Mouse (Mus musculus): Measurements from ENCODE around the gene Pfdn5. TPM values are rescaled to one million over a fixed set of nuclear protein-coding genes. Genes with fewer than 3 reads are reported as not detected.
"Not testable (repeated sequence)": the region's sequence is repeated elsewhere in the genome, so short reads cannot be mapped to it uniquely, and the experiment has no call there.

The Pfdn5 gene
- polyA plus RNA-seq, 1 experiment from 2014 or later, result 114 TPM

DNA sequence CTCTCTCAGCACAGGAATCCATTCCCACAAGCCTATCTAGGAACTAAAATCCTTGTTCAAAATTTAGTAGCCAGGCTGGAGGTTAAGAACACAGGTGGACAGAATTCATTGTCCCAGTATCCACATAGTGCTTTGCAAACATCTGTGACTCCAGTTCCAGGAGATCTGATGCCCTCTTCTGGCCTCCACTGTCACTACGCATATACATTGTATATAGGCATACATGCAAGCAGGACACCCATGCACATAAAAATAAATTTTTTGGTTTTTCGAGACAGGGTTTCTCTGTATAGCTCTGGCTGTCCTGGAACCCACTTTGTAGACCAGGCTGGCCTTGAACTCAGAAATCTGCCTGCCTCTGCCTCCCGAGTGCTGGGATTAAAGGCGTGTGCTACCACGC lies 10.0 kb downstream of the Pfdn5 start:
- H3K9me3 ChIP-seq (replicated peaks); H3K9ac ChIP-seq; H3K27me3 ChIP-seq; ATAC-seq (ENCODE audit: insufficient read depth); H3K27ac ChIP-seq (replicated peaks); H3K4me2 ChIP-seq; H3K4me3 ChIP-seq (replicated peaks): not testable (repeated sequence)
- Histone ChIP-seq H3K36me3 (replicated peaks) (peaks cover 83% of the 10 kb centered on the region), H3K4me1 (replicated peaks) (peaks cover 26% of the 10 kb centered on the region)
- WGBS (ENCODE audit: insufficient replicate concordance), result 81% methylated on average over 5 of the region's 5 CpGs

DNA sequence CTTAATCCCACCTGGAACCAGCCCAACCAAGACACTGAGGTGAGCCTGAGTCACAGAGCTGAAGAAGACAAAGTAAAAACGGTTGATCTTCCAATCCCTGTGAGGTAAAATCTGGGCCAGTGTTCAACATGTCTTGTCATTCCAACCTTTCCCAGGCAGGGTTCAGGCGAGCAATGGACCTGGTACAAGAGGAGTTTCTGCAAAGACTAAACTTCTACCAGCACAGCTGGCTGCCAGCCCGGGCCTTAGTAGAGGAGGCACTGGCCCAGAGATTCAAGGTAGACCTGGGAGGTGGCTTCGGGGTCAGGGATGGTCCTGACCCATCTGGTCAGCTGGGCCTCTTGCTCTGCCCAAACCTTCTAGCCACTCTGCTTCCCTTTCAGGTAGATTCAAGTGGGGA lies 11.0 kb downstream of the Pfdn5 start:
- H3K36me3 ChIP-seq (replicated peaks), result peaks cover 85% of the 10 kb centered on the region
- peaks cover 18% of the 10 kb centered on the region for H3K4me1 ChIP-seq (replicated peaks)
- no peak overlapping the region for H3K4me2 ChIP-seq
- no peak overlapping the region for H3K9ac ChIP-seq
- H3K9me3 ChIP-seq (replicated peaks), result no peaks in the 10 kb centered on the region
- ATAC-seq (ENCODE audit: insufficient read depth), result no peak
- H3K27ac ChIP-seq (replicated peaks), result no peak overlapping the region
- 73% methylated on average over 4 of the region's 4 CpGs for WGBS (ENCODE audit: insufficient replicate concordance)
- H3K4me3 ChIP-seq (replicated peaks), result no peak overlapping the region
- H3K27me3 ChIP-seq, result no peaks in the 10 kb centered on the region

DNA sequence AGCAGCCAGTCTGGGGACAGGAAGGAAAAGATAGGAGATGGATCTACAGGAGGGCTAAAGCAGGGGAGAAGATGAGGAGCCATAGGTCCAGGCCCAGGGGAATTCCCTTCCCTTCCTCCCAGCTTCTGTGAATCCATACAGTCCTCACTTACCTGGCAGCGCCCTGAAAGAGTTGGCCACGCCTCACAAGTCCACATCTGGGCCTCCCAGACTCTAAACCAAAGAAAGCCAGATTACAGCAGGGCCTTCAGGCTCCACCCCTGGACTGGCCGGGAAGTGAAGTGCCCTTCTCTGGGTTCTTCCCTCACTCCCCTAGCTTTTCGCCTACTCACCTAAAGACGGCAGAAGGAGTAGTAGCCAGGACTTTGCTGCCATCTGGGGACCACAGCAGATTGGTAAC lies 13.7 kb downstream of the Pfdn5 start:
- H3K36me3 ChIP-seq (replicated peaks), result peaks cover 84% of the 10 kb centered on the region
- no peaks in the 10 kb centered on the region for H3K4me1 ChIP-seq (replicated peaks)
- no peak overlapping the region for H3K9ac ChIP-seq
- no peak overlapping the region for H3K4me3 ChIP-seq (replicated peaks)
- H3K4me2 ChIP-seq, result no peak overlapping the region
- 58% methylated on average over 5 of the region's 5 CpGs for WGBS (ENCODE audit: insufficient replicate concordance)
- H3K27ac ChIP-seq (replicated peaks), result no peak overlapping the region
- H3K9me3 ChIP-seq (replicated peaks), result no peaks in the 10 kb centered on the region
- no peak for ATAC-seq (ENCODE audit: insufficient read depth)
- no peaks in the 10 kb centered on the region for H3K27me3 ChIP-seq

DNA sequence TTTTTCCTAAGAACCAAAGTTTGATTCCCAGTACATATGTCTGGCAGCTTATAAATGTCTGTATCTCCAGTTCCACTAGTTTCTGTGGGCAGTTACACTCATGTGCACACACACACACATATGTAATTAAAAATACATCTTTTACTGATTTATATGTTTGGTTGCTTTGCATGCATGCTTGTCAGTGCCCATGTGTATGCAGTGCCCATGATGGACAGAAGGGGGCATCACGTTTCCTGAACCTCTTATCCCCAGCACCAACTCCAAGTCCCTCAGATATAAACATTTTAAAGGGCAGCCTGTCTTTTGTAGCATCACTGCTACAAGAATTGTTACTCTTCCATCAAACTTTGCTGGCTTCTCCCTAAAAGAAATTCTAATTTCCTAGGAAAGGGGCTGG lies 15.7 kb downstream of the Pfdn5 start:
- 14% methylated on average over 1 of the region's 1 CpGs for WGBS (ENCODE audit: insufficient replicate concordance)
- H3K36me3 ChIP-seq (replicated peaks), result peaks cover 85% of the 10 kb centered on the region

DNA sequence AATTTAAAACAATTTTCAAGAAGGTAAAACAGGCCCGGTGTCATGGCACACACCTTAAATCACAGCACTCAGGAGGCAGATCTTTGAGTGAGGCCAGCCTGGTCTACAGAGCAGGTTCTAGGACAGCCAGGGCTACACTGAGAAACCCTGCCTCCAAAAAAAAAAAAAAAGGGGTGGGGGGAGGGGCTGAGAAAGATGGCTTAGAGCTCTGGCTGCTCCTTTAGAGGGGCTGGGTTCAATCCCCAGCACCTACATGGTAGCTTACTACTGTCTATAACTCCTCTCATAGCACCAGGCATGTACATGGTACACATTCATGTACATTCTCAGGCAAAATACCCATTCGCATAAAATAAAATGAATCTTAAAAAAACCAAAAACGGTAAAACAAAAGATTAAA lies 18.6 kb downstream of the Pfdn5 start:
- Histone ChIP-seq H3K4me2 (no peak overlapping the region), H3K27me3 (no peaks in the 10 kb centered on the region), H3K4me1 (replicated peaks) (peaks cover 6% of the 10 kb centered on the region; the same call in 1 of the 2 replicates), H3K9me3 (replicated peaks) (no peaks in the 10 kb centered on the region), H3K4me3 (replicated peaks) (no peak overlapping the region), H3K9ac (no peak overlapping the region), H3K27ac (replicated peaks) (no peak overlapping the region), H3K36me3 (replicated peaks) (peaks cover 70% of the 10 kb centered on the region)
- 82% methylated on average over 3 of the region's 3 CpGs for WGBS (ENCODE audit: insufficient replicate concordance)
- ATAC-seq (ENCODE audit: insufficient read depth), result no peak

More for the DNA sequence above, 15.7 kb downstream of the Pfdn5 start:
- no peaks in the 10 kb centered on the region for H3K9me3 ChIP-seq (replicated peaks)
- no peak overlapping the region for H3K27ac ChIP-seq (replicated peaks)
- no peak overlapping the region for H3K9ac ChIP-seq
- no peaks in the 10 kb centered on the region for H3K4me1 ChIP-seq (replicated peaks)
- H3K27me3 ChIP-seq, result no peaks in the 10 kb centered on the region
- no peak overlapping the region for H3K4me2 ChIP-seq
- H3K4me3 ChIP-seq (replicated peaks), result no peak overlapping the region
- no peak for ATAC-seq (ENCODE audit: insufficient read depth)

DNA sequence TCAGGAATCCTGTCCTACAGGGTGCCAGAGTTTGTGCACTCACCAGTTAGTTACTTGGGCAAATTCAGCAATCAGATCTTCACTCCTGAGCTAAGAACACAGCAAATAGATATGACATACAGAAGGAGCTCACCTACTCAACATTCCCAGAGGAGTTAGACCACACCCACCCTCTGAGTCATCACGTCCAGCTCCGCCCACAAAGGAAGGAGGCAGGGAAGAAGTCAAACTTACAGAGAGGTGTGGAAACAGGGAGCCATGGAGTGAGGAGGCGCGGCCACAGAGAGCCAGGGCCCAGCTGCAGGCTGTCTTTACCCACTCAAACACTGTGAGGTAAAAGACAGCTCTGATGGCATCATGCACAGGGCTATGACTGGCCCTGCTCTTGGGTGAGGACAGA lies 20.5 kb downstream of the Pfdn5 start:
- Histone ChIP-seq H3K4me3 (replicated peaks) (no peak overlapping the region), H3K9ac (no peak overlapping the region), H3K9me3 (replicated peaks) (no peaks in the 10 kb centered on the region), H3K27me3 (no peaks in the 10 kb centered on the region), H3K36me3 (replicated peaks) (peaks cover 58% of the 10 kb centered on the region), H3K4me2 (no peak overlapping the region), H3K27ac (replicated peaks) (no peak overlapping the region), H3K4me1 (replicated peaks) (peaks cover 18% of the 10 kb centered on the region)
- no peak for ATAC-seq (ENCODE audit: insufficient read depth)
- WGBS (ENCODE audit: insufficient replicate concordance), result 72% methylated on average over 4 of the region's 4 CpGs

DNA sequence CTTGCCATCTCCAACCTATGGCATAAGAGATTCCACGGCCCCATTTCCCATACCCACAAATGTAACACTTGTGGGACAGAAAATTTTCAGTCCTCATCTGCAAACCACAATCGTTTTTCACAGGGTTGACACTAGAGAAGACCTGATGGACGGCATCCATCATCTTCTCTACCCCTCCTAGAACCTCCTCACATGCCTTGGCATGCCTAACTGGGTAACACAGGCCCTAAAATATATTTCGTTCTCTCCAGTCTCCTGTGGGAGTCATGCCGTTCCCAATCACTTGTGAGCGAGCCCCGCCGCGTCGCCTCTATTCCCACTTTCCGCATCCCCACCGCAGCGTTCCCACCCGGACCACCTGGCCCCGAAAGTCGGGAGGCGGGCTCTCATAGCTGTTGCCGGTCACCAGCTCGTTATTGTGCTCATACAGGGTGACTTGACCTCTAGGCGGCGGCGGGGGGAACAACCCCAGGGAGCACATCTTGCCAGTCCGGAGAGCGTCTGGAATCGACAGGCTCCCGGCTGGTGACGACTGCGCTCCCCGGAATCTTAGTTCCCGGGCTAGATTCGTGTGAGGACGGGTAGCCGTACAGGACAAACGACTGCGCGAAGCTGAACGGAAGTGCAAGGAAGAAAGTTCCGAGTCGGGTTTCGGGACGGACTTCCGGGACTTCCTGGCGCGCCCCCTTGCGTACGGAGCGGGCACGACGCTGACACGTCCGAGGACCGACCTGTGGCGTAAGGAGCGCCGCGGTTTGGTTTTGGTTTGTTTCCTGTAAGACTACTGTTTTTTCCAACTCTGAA lies 24.4 kb downstream of the Pfdn5 start, which contains the start of gene Aaas:
Aaas (minus strand) TSS at position 634 of the 804 bp plus-strand sequence.
- Histone ChIP-seq H3K36me3 (replicated peaks) (peaks cover 27% of the 10 kb centered on the region), H3K9me3 (replicated peaks) (no peaks in the 10 kb centered on the region), H3K4me1 (replicated peaks) (peaks cover 24% of the 10 kb centered on the region), H3K9ac (peak within 1 kb of the TSS; percentile 82), H3K4me3 (replicated peaks) (peak within 1 kb of the TSS; percentile 85), H3K4me2 (peak within 1 kb of the TSS; percentile 71), H3K27me3 (peaks cover 29% of the 10 kb centered on the region), H3K27ac (replicated peaks) (peak within 1 kb of the TSS; percentile 76)
- ATAC-seq (ENCODE audit: insufficient read depth), result peak; percentile 89
- under 1% methylated on average over 56 of the region's 56 CpGs for WGBS (ENCODE audit: insufficient replicate concordance)

DNA sequence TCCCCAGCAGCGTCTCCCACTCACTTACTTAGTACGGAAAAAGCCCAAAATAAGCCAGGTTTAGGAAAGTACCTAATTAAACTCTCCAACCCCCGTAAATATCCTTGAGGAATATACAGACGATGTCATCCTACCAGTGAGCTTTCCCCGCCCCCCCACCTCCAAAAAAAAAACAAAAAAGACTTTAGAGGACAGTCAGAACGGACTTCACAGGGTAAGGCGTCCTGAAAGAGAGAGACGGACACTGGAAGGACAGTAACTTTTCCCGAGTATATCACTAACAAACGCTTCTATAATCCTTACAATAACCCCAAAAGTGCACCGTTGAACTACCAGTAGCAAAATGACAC lies 25.0 kb downstream of the Pfdn5 start:
- peaks cover 35% of the 10 kb centered on the region for H3K27me3 ChIP-seq
- peak overlapping the region; percentile 85 for H3K4me3 ChIP-seq (replicated peaks)
- peak; percentile 32 for ATAC-seq (ENCODE audit: insufficient read depth)
- no peaks in the 10 kb centered on the region for H3K9me3 ChIP-seq (replicated peaks)
- H3K4me2 ChIP-seq, result peak overlapping the region; percentile 71
- peak overlapping the region; percentile 82 for H3K9ac ChIP-seq
- peaks cover 21% of the 10 kb centered on the region for H3K36me3 ChIP-seq (replicated peaks)
- WGBS (ENCODE audit: insufficient replicate concordance), result 7% methylated on average over 11 of the region's 11 CpGs
- H3K4me1 ChIP-seq (replicated peaks), result peaks cover 30% of the 10 kb centered on the region
- peak overlapping the region; percentile 71 for H3K27ac ChIP-seq (replicated peaks)

DNA sequence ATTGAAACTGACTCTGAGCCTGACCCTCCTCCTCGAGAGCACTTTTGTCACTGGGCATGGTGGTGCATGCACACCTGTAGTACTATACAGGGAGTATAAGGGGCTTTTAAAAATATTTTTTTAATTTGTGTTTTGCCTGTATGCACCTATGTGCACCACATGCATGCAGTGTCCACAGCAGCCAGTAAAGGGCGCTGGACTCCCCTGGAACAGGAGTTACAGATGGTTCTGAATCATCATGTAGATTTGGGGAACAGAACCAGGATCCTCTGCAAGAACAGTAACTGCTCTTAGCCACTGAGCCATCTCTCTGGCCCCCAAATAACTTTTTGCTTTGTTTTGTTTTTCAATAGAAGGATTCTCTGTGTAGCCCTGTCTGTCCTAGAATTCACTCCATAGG lies 26.3 kb downstream of the Pfdn5 start:
- H3K27me3 ChIP-seq, result peaks cover 47% of the 10 kb centered on the region
- WGBS (ENCODE audit: insufficient replicate concordance), result 53% methylated on average over 2 of the region's 2 CpGs
- H3K4me3 ChIP-seq (replicated peaks), result no peak overlapping the region
- no peak for ATAC-seq (ENCODE audit: insufficient read depth)
- no peak overlapping the region for H3K4me2 ChIP-seq
- H3K9me3 ChIP-seq (replicated peaks), result no peaks in the 10 kb centered on the region
- H3K9ac ChIP-seq, result no peak overlapping the region
- H3K4me1 ChIP-seq (replicated peaks), result peaks cover 34% of the 10 kb centered on the region
- H3K36me3 ChIP-seq (replicated peaks), result peaks cover 9% of the 10 kb centered on the region; the same call in 1 of the 2 replicates
- no peak overlapping the region for H3K27ac ChIP-seq (replicated peaks)

DNA sequence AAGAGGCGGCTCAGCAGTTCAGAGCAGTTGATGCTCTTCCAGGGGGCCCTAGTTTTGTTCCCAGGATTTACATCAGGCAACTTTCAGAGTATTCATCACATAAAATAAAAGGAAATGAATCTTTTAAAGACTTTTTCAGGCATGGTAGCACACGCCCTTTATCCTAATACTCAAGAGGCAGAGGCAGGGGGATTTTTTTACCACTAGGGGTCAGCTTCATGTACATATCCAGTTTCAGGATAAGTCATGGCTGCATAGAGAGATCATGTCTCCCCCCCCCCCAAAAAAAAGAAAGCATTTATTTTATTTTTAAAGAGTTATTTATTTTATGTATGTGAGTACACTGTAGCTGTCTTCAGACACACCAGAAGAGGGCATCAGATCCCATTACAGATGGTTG lies 28.1 kb downstream of the Pfdn5 start:
- H3K9me3 ChIP-seq (replicated peaks), result no peaks in the 10 kb centered on the region
- no peak overlapping the region for H3K4me2 ChIP-seq
- peaks cover 66% of the 10 kb centered on the region for H3K27me3 ChIP-seq
- 63% methylated on average over 2 of the region's 2 CpGs for WGBS (ENCODE audit: insufficient replicate concordance)
- no peak overlapping the region for H3K4me3 ChIP-seq (replicated peaks)
- no peak overlapping the region for H3K9ac ChIP-seq
- no peaks in the 10 kb centered on the region for H3K36me3 ChIP-seq (replicated peaks)
- H3K27ac ChIP-seq (replicated peaks), result no peak overlapping the region
- no peak for ATAC-seq (ENCODE audit: insufficient read depth)
- H3K4me1 ChIP-seq (replicated peaks), result peaks cover 38% of the 10 kb centered on the region

DNA sequence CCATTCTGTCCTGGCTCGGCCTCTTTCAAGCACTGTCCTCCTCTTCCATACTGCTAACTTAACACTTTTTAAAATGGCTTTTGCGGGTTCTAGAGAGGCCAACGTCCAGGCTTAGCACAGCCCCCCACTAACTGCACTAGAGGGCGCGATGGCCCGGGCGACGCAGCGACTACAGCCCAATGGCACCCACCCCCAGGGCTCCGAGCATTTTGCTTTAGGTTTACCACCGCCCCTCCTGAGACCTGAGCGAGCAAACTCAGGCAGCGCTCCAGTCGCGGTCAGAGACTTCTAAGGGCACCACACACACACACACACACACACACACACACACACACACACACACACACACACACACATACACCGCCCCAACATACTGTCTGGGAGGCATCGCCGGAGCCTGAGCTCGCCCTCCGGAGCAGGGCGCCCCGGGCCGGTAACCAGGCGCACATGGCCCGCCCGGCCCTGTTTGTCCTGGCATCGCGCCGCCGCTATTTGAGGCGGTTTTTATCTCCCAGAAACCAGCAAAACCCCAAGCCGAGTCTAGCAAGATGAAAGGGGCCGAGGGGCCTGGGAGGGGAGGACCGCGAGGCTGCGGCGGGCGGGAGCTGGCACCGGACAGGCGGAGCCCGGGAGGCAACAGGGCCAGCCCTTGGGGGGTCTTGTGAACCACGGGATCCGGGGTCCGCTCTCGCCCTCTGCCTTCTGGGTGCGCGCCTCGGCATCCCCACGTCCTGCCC lies 29.4 kb downstream of the Pfdn5 start:
- Histone ChIP-seq H3K27ac (replicated peaks) (no peak overlapping the region), H3K27me3 (peaks cover 79% of the 10 kb centered on the region), H3K4me2 (peak overlapping the region; percentile 79), H3K9me3 (replicated peaks) (no peaks in the 10 kb centered on the region), H3K4me1 (replicated peaks) (peaks cover 27% of the 10 kb centered on the region), H3K36me3 (replicated peaks) (no peaks in the 10 kb centered on the region), H3K4me3 (replicated peaks) (peak overlapping the region; percentile 51), H3K9ac (peak overlapping the region; percentile 27; the same call in 1 of the 2 replicates)
- ATAC-seq (ENCODE audit: insufficient read depth), result no peak
- under 1% methylated on average over 49 of the region's 49 CpGs for WGBS (ENCODE audit: insufficient replicate concordance)
